Mouse (Mus musculus) right cerebral cortex, adult 2 months (tissue): ENCODE results near the gene Pip5k1b.

Source experiments
- DNase-seq, 2 experiments: peaks; one replicate each; pipeline ENCODE4 v3.0.0; 2021 to 2022; ENCODE audit warnings: low spot score in 2 of 2

Gene Pip5k1b

DNA sequence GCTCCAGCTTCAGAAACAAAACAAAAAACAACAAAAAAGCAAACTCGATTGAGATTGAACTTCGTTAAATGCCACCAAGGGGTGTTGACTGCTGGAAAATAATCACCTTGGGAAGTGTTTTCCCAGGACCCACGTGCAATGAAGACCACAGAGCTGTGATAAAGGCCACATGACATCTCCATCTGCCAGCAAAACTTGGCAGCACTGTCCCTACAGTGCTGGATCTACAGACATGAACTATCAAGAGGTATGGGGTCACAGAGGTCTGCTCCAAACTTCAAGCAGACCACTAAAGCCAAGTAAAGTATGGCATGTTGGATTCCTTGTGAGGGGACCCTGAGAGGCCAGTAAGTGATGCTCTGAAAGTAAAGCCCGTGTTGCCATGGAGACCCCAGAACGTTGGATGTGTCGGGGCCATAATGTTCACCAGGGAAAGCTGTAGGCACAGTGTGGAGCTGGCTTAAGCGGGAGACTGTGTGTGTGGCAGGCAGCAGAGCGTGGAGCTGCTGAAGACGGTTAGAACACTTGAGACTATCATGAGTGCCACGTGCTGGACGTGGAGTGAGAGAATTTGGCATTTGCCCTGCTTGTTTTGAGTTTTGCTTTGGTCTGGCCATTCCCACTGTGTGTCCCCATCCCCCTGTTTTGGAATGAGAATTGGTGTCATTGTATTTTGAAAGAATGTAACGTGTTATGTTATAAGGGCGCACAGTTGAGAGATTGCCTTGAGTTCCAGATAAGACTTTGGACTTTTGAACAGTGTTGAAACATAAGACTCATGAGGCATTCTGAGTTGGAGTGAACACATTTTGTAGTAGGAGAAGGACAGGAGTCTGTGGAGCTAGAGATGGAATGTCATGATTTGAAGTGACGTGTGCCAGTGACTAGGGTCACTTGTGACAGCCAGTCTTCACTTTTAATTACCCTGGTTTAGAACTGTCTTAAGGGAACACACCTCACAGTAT, 12.0 kb downstream of the Pip5k1b start:
- DNase-seq = no peak

DNA sequence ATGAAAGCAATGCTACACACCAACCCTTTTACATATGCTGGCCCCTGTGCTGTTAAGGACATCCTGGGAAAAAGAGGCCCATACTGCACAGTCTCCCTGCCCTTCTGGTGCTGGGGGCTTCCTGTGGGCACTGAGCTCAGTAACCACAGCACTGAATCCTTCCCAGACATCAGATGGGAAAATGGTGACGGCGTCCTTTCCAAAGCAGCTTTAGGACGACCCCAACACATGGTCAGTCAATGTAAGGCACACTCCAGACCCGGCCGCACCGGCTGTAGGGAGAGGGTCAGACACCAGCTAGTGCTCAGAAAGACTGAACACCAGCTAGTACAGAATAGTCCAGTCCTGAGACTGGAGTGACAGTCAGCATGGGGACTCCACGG, 13.4 kb downstream of the Pip5k1b start:
- no peak for DNase-seq

DNA sequence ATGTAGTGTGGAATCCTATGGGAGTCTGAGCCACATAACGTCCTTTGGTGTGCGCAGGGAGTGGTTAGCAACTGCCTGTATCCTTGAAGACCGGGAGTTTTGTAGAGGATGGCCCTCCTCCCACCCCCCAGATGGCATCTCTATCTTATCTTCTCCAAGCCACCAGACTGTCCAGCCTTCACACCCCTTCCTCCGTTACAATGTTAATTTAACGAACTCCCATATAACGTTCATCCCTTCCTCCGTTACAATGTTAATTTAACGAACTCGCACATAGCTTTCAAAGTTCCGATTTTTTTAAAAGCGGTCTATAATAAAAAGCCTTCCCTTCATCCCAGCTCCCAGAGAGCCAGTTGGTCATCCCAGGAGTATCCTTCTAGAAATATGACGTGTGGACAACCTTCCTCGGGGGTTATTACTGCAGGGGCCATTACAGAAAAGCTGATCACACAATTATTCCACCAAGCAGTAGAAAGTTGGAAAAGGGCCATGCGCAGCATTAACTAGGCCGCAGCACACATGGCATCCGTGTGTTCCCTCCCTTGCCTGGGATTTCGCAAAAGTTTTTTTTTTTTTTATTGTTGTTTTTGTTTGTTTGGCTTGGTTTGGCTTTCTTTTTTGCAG, 13.9 kb downstream of the Pip5k1b start:
- no peak for DNase-seq

GRCm38 (mm10) chr19:24540952-24541668, 14.6 kb downstream of the Pip5k1b start:
- DNase-seq = no peak

DNA sequence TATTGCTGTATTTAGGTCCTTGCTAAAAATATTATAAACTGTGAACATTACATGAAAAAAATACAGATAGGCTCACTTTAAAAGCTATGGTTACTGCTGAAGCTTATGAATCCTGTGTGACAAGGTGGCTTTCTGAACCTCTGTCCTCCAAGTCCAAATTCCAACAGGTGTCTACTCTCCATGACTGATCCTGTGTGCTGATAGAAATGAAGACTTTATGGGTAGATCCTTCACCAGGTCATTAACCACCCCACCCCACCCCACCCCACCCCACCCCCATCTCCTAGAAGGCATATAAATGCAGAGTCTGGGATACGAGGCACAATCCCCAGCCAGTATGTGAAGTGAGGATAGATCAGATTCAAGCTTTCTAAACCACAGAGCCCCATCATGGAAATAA, 16.6 kb downstream of the Pip5k1b start:
- DNase-seq = no peak

- DNase-seq = no peak
Measured at GRCm38 (mm10) chr19:24538181-24538580, 17.5 kb downstream of the Pip5k1b start.

GRCm38 (mm10) chr19:24537691-24538090, 18.0 kb downstream of the Pip5k1b start:
- no peak for DNase-seq

- no peak for DNase-seq
Measured at GRCm38 (mm10) chr19:24536920-24537319, 18.8 kb downstream of the Pip5k1b start.

- no peak for DNase-seq
Measured at GRCm38 (mm10) chr19:24536280-24536679, 19.4 kb downstream of the Pip5k1b start.

- no peak for DNase-seq
Measured at GRCm38 (mm10) chr19:24535161-24535560, 20.5 kb downstream of the Pip5k1b start.

GRCm38 (mm10) chr19:24534733-24535132, 20.9 kb downstream of the Pip5k1b start:
- DNase-seq = no peak

GRCm38 (mm10) chr19:24528910-24529561, 26.6 kb downstream of the Pip5k1b start:
- DNase-seq = no peak

GRCm38 (mm10) chr19:24528129-24528730, 27.4 kb downstream of the Pip5k1b start:
- DNase-seq = no peak

DNA sequence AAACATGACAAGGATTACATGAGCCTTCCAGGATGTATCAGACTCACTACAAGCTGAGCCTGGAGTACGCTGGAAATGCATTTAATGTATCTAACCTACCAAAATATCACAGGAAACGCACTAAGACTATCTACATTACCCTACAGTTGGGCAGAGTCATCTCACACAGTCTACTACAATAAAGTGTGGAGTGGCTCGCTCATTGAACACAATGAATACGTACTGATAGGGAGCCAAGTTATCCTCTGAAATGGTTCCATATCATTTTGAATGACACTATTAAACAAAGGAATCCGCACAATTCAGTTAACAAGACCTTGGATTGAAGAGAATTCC, 28.1 kb downstream of the Pip5k1b start:
- no peak for DNase-seq

- peak in 1 of 2 experiments; percentile 17 for DNase-seq
Measured at GRCm38 (mm10) chr19:24526731-24527612, 28.7 kb downstream of the Pip5k1b start.

DNA sequence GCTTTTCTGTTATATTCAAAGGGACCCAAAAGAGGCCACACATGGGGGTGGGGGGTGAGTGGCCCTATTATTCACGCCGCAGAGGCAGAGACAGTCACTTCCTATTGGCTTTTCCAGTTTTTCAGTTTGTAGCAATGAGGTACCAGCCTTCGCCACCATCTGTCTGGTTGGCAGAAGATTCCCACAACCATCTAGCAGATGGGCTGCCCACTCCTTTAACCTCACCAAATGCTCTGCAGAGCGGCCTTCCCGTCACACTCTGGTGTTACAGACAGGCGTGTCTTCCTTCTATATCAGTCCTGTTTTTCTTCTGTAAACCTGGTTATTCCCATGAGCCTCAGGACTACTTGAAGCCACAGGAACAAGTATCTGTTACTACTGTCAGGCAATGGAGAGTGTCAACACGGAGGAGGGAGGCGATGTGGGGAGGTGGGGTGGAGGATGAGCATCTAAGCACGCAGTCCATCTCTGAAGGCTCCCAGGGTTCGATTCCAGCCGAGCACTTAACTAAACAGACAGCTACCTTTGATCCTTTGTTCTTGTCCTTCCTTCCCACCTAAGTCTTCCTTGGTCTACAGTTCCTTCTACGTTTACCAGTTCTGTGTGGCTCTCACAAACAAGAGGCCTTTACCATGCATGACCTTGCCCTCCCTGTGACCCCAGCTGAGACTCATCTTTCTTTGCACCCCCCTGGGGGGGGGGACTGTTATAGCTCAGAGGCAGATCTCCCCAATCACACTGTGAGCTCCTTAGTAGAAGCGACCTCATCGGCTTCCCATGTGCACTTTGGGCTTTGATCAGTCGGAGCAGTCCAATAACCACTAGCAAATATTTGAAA, 32.0 kb downstream of the Pip5k1b start:
- DNase-seq = peak; percentile 77 to 84

GRCm38 (mm10) chr19:24521997-24522396, 33.7 kb downstream of the Pip5k1b start:
- no peak for DNase-seq

GRCm38 (mm10) chr19:24521146-24521545, 34.5 kb downstream of the Pip5k1b start:
- no peak for DNase-seq

DNA sequence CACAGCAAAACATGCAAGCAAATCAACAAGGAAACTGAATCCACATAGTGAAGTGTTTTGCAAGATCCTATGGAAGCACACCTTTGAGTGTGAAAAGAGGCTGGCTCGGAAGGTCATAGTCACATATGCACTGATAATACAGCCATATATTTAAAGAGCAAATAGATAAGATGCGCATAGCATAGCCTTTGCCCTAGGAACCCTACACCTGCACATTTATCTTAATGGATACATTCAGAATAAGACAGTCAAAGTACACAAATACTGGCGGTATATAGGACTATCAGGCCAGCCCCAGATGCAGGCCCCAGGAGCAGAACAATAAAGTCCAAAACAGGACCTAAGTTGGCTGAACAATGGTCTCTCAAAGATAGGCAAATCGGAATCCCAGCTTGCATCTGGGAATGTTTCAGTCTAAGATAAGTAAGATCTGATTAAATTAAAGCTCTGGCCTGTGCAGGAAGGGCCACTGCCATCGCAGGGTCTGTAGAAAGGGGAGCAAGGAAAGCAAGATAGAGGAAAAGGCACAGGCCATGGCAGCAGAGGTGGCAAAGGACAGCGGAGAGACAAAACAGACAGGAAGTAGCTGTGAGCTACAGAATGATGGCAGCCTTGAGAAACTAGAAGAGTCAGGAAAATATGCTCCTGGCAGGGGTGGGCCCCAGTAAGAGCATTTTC, 35.8 kb downstream of the Pip5k1b start:
- DNase-seq = no peak
